Mouse (Mus musculus) right cerebral cortex, postnatal 10 days (tissue): ENCODE measurements at regions not wholly inside any gene's neighbourhood (a gene's known extent, or its start where the extent isn't known, plus 50 kb on each side); places are given as distances from the start of the nearest gene placed in this dataset.

Experiments used
- DNase-seq, 2 experiments: peaks; one replicate each; pipeline ENCODE4 v3.0.0; 2021; ENCODE audit warnings: low spot score in 2 of 2

GRCm38 (mm10) chr16:48028626-48029025 is 254.9 kb upstream of the Dppa4 start:
- DNase-seq = no peak

DNA sequence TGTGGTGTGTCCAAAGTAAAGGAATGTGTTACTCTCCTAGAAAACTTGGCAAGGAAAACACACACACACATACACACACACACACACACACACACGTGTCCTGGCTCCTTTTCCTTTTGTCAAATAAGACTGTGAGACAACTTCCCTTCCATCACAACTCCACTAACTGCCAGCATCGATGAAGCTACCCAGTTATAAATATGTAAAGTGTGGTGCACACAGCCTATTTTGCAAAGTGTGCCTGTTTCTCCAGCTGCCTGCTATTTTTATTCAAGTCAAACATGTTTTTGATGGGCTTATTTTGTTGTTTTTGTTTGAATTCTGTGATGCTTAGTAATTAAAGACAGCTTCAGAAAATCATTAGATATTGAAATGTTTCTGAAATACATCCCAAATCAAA is 232.7 kb upstream of the Dppa4 start:
- peak in 1 of 2 experiments; percentile 26 for DNase-seq

- DNase-seq = no peak
Observed at GRCm38 (mm10) chr16:48074879-48075278, 208.7 kb upstream of the Dppa4 start.
